Mouse (Mus musculus): Measurements from ENCODE around the gene Grem1. TPM values are rescaled to one million over a fixed set of nuclear protein-coding genes. Genes with fewer than 3 reads are reported as not detected.

Grem1 gene
- polyA plus RNA-seq, 1 experiment from 2014 or later = 2.8 TPM

- H3K36me3 ChIP-seq (ENCODE audit: control insufficient read depth, insufficient read depth, low read length) = no peaks in the 10 kb centered on the region
- no peak overlapping the region for H3K9ac ChIP-seq (replicated peaks; ENCODE audit: low read depth, low read length)
- H3K4me1 ChIP-seq (ENCODE audit: control insufficient read depth, insufficient read depth, low read length) = no peaks in the 10 kb centered on the region
- 91% methylated on average over 8 of the region's 8 CpGs for WGBS
- H3K4me3 ChIP-seq (ENCODE audit: low read depth, low read length) = no peak overlapping the region
- H3K4me2 ChIP-seq (ENCODE audit: low read depth, low read length) = no peak overlapping the region
- ATAC-seq (ENCODE audit: low read depth) = no peak
- H3K27me3 ChIP-seq (ENCODE audit: control insufficient read depth, insufficient read depth, low read length) = no peaks in the 10 kb centered on the region
- no peaks in the 10 kb centered on the region for H3K9me3 ChIP-seq (ENCODE audit: control insufficient read depth, low read length)
- no peak overlapping the region for H3K27ac ChIP-seq (ENCODE audit: low read depth, low read length)
Observed at GRCm38 (mm10) chr2:113768541-113769303, 10.3 kb upstream of the Grem1 start.

GRCm38 (mm10) chr2:113765885-113766284 is 7.4 kb upstream of the Grem1 start:
- Histone ChIP-seq H3K9ac (replicated peaks; ENCODE audit: low read depth, low read length) (no peak overlapping the region), H3K27ac (ENCODE audit: low read depth, low read length) (no peak overlapping the region), H3K4me2 (ENCODE audit: low read depth, low read length) (no peak overlapping the region), H3K4me1 (ENCODE audit: control insufficient read depth, insufficient read depth, low read length) (no peaks in the 10 kb centered on the region), H3K36me3 (ENCODE audit: control insufficient read depth, insufficient read depth, low read length) (no peaks in the 10 kb centered on the region), H3K4me3 (ENCODE audit: low read depth, low read length) (no peak overlapping the region), H3K9me3 (ENCODE audit: control insufficient read depth, low read length) (no peaks in the 10 kb centered on the region), H3K27me3 (ENCODE audit: control insufficient read depth, insufficient read depth, low read length) (no peaks in the 10 kb centered on the region)
- 54% methylated on average over 1 of the region's 1 CpGs for WGBS
- no peak for ATAC-seq (ENCODE audit: low read depth)

- Histone ChIP-seq H3K9me3 (ENCODE audit: control insufficient read depth, low read length) (no peaks in the 10 kb centered on the region), H3K4me2 (ENCODE audit: low read depth, low read length) (no peak overlapping the region), H3K36me3 (ENCODE audit: control insufficient read depth, insufficient read depth, low read length) (no peaks in the 10 kb centered on the region), H3K9ac (replicated peaks; ENCODE audit: low read depth, low read length) (no peak overlapping the region), H3K27me3 (ENCODE audit: control insufficient read depth, insufficient read depth, low read length) (peaks cover 3% of the 10 kb centered on the region; the same call in 1 of the 2 replicates), H3K4me3 (ENCODE audit: low read depth, low read length) (no peak overlapping the region), H3K4me1 (ENCODE audit: control insufficient read depth, insufficient read depth, low read length) (no peaks in the 10 kb centered on the region), H3K27ac (ENCODE audit: low read depth, low read length) (no peak overlapping the region)
- WGBS = 86% methylated on average over 5 of the region's 5 CpGs
- no peak for ATAC-seq (ENCODE audit: low read depth)
Observed at GRCm38 (mm10) chr2:113764968-113765367, 6.5 kb upstream of the Grem1 start.

- peak; percentile 76 for ATAC-seq (ENCODE audit: low read depth)
- H3K4me2 ChIP-seq (ENCODE audit: low read depth, low read length) = peak overlapping the region; percentile 96
- peak overlapping the region; percentile 55 for H3K4me3 ChIP-seq (ENCODE audit: low read depth, low read length)
- under 1% methylated on average over 47 of the region's 47 CpGs for WGBS
- peak overlapping the region; percentile 59 for H3K9ac ChIP-seq (replicated peaks; ENCODE audit: low read depth, low read length)
- H3K27me3 ChIP-seq (ENCODE audit: control insufficient read depth, insufficient read depth, low read length) = peaks cover 9% of the 10 kb centered on the region
- H3K9me3 ChIP-seq (ENCODE audit: control insufficient read depth, low read length) = no peaks in the 10 kb centered on the region
- H3K27ac ChIP-seq (ENCODE audit: low read depth, low read length) = no peak overlapping the region
- no peaks in the 10 kb centered on the region for H3K36me3 ChIP-seq (ENCODE audit: control insufficient read depth, insufficient read depth, low read length)
- H3K4me1 ChIP-seq (ENCODE audit: control insufficient read depth, insufficient read depth, low read length) = peaks cover 7% of the 10 kb centered on the region
Observed at GRCm38 (mm10) chr2:113757525-113758310, 728 bp downstream of the Grem1 start.

- Histone ChIP-seq H3K27ac (ENCODE audit: low read depth, low read length) (no peak overlapping the region), H3K4me1 (ENCODE audit: control insufficient read depth, insufficient read depth, low read length) (peaks cover 7% of the 10 kb centered on the region), H3K4me3 (ENCODE audit: low read depth, low read length) (peak overlapping the region; percentile 55), H3K27me3 (ENCODE audit: control insufficient read depth, insufficient read depth, low read length) (peaks cover 9% of the 10 kb centered on the region), H3K9me3 (ENCODE audit: control insufficient read depth, low read length) (no peaks in the 10 kb centered on the region), H3K36me3 (ENCODE audit: control insufficient read depth, insufficient read depth, low read length) (no peaks in the 10 kb centered on the region), H3K9ac (replicated peaks; ENCODE audit: low read depth, low read length) (peak overlapping the region; percentile 59), H3K4me2 (ENCODE audit: low read depth, low read length) (peak overlapping the region; percentile 96)
- peak; percentile 2; the same call in 1 of the 2 replicates for ATAC-seq (ENCODE audit: low read depth)
- 3% methylated on average over 12 of the region's 12 CpGs for WGBS
Observed at GRCm38 (mm10) chr2:113756924-113757524, 1.4 kb downstream of the Grem1 start.

- ATAC-seq (ENCODE audit: low read depth) = no peak
- no peak overlapping the region for H3K4me3 ChIP-seq (ENCODE audit: low read depth, low read length)
- no peak overlapping the region for H3K4me2 ChIP-seq (ENCODE audit: low read depth, low read length)
Observed at GRCm38 (mm10) chr2:113749721-113750120, 8.7 kb downstream of the Grem1 start.

GRCm38 (mm10) chr2:113749309-113749708 is 9.1 kb downstream of the Grem1 start:
- Histone ChIP-seq H3K4me3 (ENCODE audit: low read depth, low read length) (no peak overlapping the region), H3K9ac (replicated peaks; ENCODE audit: low read depth, low read length) (no peak overlapping the region), H3K36me3 (ENCODE audit: control insufficient read depth, insufficient read depth, low read length) (no peaks in the 10 kb centered on the region), H3K4me2 (ENCODE audit: low read depth, low read length) (no peak overlapping the region), H3K9me3 (ENCODE audit: control insufficient read depth, low read length) (no peaks in the 10 kb centered on the region), H3K27me3 (ENCODE audit: control insufficient read depth, insufficient read depth, low read length) (no peaks in the 10 kb centered on the region), H3K4me1 (ENCODE audit: control insufficient read depth, insufficient read depth, low read length) (no peaks in the 10 kb centered on the region), H3K27ac (ENCODE audit: low read depth, low read length) (no peak overlapping the region)
- 92% methylated on average over 9 of the region's 9 CpGs for WGBS
- no peak for ATAC-seq (ENCODE audit: low read depth)

More at GRCm38 (mm10) chr2:113749721-113750120, 8.7 kb downstream of the Grem1 start:
- Histone ChIP-seq H3K36me3 (ENCODE audit: control insufficient read depth, insufficient read depth, low read length) (no peaks in the 10 kb centered on the region), H3K9ac (replicated peaks; ENCODE audit: low read depth, low read length) (no peak overlapping the region), H3K4me1 (ENCODE audit: control insufficient read depth, insufficient read depth, low read length) (no peaks in the 10 kb centered on the region), H3K9me3 (ENCODE audit: control insufficient read depth, low read length) (no peaks in the 10 kb centered on the region), H3K27me3 (ENCODE audit: control insufficient read depth, insufficient read depth, low read length) (no peaks in the 10 kb centered on the region), H3K27ac (ENCODE audit: low read depth, low read length) (no peak overlapping the region)
- 82% methylated on average over 12 of the region's 12 CpGs for WGBS

GRCm38 (mm10) chr2:113728581-113728980 is 29.9 kb downstream of the Grem1 start:
- Histone ChIP-seq H3K36me3 (ENCODE audit: control insufficient read depth, insufficient read depth, low read length) (no peaks in the 10 kb centered on the region), H3K27me3 (ENCODE audit: control insufficient read depth, insufficient read depth, low read length) (no peaks in the 10 kb centered on the region), H3K27ac (ENCODE audit: low read depth, low read length) (no peak overlapping the region), H3K4me3 (ENCODE audit: low read depth, low read length) (no peak overlapping the region), H3K4me2 (ENCODE audit: low read depth, low read length) (no peak overlapping the region), H3K9ac (replicated peaks; ENCODE audit: low read depth, low read length) (no peak overlapping the region), H3K9me3 (ENCODE audit: control insufficient read depth, low read length) (no peaks in the 10 kb centered on the region), H3K4me1 (ENCODE audit: control insufficient read depth, insufficient read depth, low read length) (no peaks in the 10 kb centered on the region)
- ATAC-seq (ENCODE audit: low read depth) = no peak
- 93% methylated on average over 3 of the region's 3 CpGs for WGBS

- H3K9ac ChIP-seq (replicated peaks; ENCODE audit: low read depth, low read length) = no peak overlapping the region
- ATAC-seq (ENCODE audit: low read depth) = no peak
- no peak overlapping the region for H3K27ac ChIP-seq (ENCODE audit: low read depth, low read length)
- no peaks in the 10 kb centered on the region for H3K9me3 ChIP-seq (ENCODE audit: control insufficient read depth, low read length)
- no peak overlapping the region for H3K4me3 ChIP-seq (ENCODE audit: low read depth, low read length)
- H3K27me3 ChIP-seq (ENCODE audit: control insufficient read depth, insufficient read depth, low read length) = no peaks in the 10 kb centered on the region
- H3K4me2 ChIP-seq (ENCODE audit: low read depth, low read length) = no peak overlapping the region
- no peaks in the 10 kb centered on the region for H3K4me1 ChIP-seq (ENCODE audit: control insufficient read depth, insufficient read depth, low read length)
- WGBS = 74% methylated on average over 2 of the region's 2 CpGs
- no peaks in the 10 kb centered on the region for H3K36me3 ChIP-seq (ENCODE audit: control insufficient read depth, insufficient read depth, low read length)
Observed at GRCm38 (mm10) chr2:113714801-113715200, 43.6 kb downstream of the Grem1 start.

All from neural tube, embryonic 14.5 days (tissue).